Mouse (Mus musculus): ENCODE measurements around the gene Popdc2.

Gene Popdc2

DNA sequence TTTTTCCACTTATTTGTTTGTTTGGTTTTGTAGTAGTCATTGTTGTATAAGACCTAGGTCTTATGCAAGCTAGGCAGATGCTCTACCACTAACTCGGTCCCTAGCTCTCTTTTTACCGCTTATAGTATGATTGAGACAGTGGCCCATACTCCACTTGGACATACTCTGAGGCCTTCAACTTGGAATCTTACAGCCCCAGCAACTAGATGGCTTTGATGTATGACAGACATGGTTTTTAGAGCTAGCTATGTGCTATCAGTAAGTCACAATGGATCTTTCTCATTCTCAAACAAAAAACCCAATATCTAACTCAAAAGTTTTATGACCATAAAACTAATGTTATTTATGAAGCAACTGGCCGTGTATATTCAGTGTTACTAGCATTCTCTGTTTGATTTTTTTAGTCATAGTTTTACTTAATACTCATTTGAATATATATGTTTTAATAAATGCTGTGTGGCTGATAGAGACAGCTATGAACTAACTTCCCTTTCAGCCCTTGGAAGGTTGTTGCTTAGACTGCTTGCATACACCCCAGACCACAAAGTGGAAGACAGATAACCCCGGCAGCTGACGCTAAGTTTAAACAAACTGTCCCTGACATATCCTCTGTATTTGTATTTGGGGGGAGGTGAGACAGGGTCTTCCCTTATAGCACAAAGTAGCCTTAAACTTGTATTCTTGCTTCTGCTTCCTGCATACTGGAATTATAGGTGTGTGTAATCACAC is 7.7 kb upstream of the Popdc2 start:
- no peak for DNase-seq (ENCODE audit: low spot score in 2 of 2)

DNA sequence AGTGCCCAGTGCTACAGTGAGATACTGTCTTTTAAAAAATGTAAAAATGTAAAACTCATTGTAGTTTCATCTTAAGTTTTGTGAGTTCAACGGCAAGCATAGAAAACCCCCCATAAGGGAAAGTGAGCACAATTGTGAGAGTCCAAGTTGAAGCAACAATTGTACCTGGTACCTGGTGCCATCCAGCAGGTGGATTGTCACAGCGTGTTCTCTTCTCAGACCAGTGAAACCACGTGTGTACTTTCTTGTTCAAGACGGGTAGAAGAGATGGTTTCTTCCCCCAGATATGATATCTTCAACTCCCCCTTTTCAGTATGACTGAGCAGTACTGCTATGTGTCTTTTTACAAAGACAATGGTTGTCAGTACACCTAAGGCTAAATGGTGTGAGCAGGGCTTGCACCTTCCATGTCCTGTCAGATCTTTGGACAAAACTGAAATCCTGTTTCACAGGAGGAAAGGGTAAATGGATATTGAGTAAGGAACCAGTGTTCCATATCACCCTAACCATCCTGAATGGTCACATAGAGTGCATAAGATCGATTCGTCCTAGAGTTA is 3.7 kb upstream of the Popdc2 start:
- no peak for DNase-seq (ENCODE audit: low spot score in 2 of 2)

DNA sequence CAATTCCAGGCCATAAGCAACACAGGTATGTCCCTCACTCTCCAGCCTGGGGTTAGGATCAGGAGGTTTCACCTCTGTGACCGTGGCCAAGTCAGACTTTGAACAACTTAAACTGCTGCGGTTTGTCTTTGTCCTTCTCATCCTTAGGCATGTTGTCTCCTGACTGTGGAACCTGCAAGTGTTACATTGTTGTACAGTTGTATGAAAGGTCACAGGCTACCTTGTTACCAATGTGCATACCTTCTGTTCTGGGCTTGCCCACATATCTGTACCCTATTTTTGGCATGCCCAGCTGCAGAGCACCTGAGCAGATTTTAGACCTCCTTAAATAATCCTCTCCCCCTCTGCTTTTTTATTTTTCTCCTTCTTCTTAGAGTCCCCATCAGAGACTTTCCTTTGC is 2.8 kb upstream of the Popdc2 start:
- no peak for DNase-seq (ENCODE audit: low spot score in 2 of 2)

GRCm38 (mm10) chr16:38359857-38360256 is 2.2 kb upstream of the Popdc2 start:
- no peak for DNase-seq (ENCODE audit: low spot score in 2 of 2)

GRCm38 (mm10) chr16:38360317-38360716 is 1.7 kb upstream of the Popdc2 start:
- no peak for DNase-seq (ENCODE audit: low spot score in 2 of 2)

DNA sequence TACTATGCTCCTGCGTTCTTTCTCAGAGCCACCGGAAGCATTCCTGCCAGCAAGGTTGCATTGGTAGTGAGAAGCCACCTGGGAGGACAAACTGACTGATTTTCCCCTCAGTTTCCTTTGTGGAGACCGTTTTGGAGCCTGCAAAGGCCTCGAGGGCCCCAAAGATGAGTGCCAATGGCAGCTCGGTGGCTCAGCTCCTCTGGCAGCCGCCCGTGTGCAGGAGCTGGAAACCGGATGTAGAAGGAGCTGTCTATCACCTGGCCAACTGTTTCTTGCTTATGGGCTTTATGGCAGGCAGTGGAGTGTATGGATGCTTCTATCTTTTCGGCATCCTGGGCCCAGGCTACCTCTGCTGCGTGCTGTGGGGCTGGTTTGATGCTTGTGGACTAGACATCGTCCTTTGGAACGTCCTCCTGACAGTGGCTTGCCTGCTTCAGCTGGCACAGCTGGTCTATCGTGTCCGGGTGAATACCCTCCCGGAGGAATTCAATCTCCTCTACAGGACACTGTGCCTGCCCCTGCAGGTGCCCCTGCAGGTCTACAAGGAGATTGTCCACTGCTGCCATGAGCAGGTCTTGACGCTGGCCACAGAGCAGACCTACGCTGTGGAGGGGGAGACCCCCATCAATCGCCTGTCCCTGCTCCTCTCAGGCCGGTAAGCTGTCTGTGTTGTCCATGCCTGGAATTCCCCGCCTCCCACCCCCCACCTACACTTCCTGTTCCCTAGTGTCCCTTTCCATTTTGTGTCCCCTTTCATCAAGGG is 665 bp downstream of the Popdc2 start:
- no peak for DNase-seq (ENCODE audit: low spot score in 2 of 2)

GRCm38 (mm10) chr16:38363256-38363595 is 1.2 kb downstream of the Popdc2 start:
- no peak for DNase-seq (ENCODE audit: low spot score in 2 of 2)

GRCm38 (mm10) chr16:38363657-38364056 is 1.6 kb downstream of the Popdc2 start:
- no peak for DNase-seq (ENCODE audit: low spot score in 2 of 2)

DNA sequence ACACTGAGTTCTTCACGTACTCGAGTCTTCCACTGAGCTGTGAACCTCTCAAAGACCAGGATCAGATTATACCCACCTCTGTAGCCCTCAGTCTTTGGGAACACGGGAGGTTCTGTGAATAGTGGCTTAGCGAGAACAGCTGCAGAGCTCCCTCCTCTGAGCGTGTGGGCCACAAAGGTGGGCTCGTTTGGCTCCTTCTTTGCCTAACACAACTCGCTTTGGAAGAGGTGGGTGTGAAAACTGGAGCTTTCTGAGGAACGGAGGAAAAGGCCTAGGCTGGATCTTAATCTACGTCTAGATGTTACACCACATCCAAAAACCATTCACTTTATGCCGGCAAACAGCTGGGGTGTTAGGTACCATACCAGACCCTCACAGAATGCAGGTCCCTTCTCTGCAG is 3.4 kb downstream of the Popdc2 start:
- DNase-seq (ENCODE audit: low spot score in 2 of 2): no peak

GRCm38 (mm10) chr16:38366231-38366630 is 4.2 kb downstream of the Popdc2 start:
- DNase-seq (ENCODE audit: low spot score in 2 of 2): no peak

DNA sequence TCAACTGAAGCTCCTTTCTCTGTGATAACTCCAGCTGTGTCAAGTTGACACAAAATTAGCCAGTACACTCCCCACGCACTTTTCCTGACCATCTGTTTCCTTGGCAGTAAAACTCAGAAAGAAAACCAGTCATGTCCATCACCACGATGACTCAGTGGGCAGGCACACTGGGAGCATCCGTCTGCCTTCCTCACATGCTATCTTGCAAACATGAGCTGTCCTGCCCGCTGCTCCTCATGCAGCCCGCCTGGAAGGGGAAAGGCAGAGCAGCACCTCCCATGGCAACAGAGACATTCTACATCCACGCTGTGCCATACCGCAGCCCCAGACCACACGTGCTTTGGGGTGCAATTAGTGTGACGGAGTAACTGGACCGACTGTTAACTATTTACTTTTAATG is 6.3 kb downstream of the Popdc2 start:
- no peak for DNase-seq (ENCODE audit: low spot score in 2 of 2)

GRCm38 (mm10) chr16:38369000-38369399 is 7.0 kb downstream of the Popdc2 start:
- DNase-seq (ENCODE audit: low spot score in 2 of 2): no peak

- no peak for DNase-seq (ENCODE audit: low spot score in 2 of 2)
These were observed 7.4 kb downstream of the Popdc2 start for GRCm38 (mm10) chr16:38369431-38369830.

DNA sequence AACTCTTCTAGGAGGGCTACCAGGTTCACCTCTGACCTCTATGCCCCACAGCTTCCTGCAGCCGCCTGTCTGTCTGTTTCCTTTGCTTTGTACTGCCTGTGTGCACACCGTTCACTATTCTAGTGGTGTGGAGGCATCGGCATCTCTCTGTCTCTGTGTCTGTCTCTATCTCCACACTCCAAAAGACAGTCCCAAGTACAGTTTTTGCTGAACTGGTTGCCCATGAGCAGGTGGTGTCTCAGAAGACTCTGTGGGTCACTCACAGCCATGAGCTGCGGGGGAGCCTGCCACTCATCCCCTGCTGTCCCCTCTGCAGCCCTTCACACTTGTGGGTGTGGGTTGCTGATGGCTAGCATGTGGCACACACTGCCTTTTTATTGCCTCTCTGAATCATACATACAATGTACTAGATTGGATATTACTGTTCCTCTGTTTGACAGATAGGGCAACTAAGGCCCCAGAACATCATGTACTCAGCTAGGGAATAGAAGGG is 8.0 kb downstream of the Popdc2 start:
- DNase-seq (ENCODE audit: low spot score in 2 of 2): no peak

GRCm38 (mm10) chr16:38370633-38371374 is 8.8 kb downstream of the Popdc2 start:
- peak in 1 of 2 experiments; percentile 47 for DNase-seq (ENCODE audit: low spot score in 2 of 2)

- DNase-seq (ENCODE audit: low spot score in 2 of 2): no peak
These were observed 9.8 kb downstream of the Popdc2 start for GRCm38 (mm10) chr16:38371705-38372296.

- DNase-seq (ENCODE audit: low spot score in 2 of 2): no peak
These were observed 10.9 kb downstream of the Popdc2 start for GRCm38 (mm10) chr16:38372876-38373275.

DNA sequence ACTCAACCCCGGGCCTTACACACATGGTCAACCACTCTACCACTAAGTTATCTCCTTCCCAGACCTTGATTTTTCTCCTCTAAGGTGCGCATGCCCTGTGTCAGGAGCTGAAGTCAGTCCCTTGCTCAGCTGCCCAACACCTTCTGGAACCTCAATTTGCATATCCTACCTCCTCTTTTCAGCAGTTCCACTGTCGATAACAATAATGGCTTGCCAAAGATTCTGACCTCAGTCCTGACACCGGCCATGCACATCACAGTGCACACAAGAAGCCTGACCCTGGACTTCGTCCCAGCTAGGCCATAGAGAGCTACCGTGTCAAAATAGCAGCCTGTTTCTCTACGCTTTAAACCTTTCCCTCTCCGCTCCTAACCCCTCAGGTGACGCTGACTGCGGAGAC is 11.4 kb downstream of the Popdc2 start:
- no peak for DNase-seq (ENCODE audit: low spot score in 2 of 2)

GRCm38 (mm10) chr16:38373941-38374340 is 11.9 kb downstream of the Popdc2 start:
- DNase-seq (ENCODE audit: low spot score in 2 of 2): no peak

GRCm38 (mm10) chr16:38374379-38375140 is 12.6 kb downstream of the Popdc2 start:
- DNase-seq (ENCODE audit: low spot score in 2 of 2): no peak

DNA sequence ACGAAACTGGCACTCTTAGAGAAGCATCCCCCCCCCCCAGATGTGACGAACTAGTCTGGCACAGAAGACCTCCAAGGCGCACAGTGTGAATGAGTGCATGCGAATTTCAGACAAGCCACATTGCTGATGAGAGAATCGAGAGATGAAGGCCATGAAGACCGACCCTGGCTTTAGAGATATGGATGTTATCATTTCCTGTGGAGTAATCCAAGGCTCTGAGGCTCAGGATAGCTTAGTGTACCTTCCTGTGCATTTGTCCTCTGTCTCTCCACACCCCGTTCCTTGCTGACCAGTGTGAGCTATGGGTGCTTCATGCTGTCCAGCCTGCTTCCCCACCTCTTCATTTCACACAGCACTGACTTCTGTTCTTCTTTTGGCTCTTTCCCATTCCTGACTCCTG is 13.2 kb downstream of the Popdc2 start:
- no peak for DNase-seq (ENCODE audit: low spot score in 2 of 2)
